Comparison of ENCODE assay signal across 8 mouse cellular contexts in genomic region chr5:77275950-77276349, GRCm38 (mm10). TPM values are rescaled to one million over a fixed set of nuclear protein-coding genes. Genes with fewer than 3 reads are reported as not detected.
DNase-seq lines count a peak whose midpoint lies in the region; ATAC-seq and TF ChIP-seq lines count a peak whose summit lies in the region.

No protein-coding gene starts in this region.

- no peak overlapping the region for H3K9ac ChIP-seq in heart, postnatal 0 days (replicated peaks; ENCODE audit: low read depth, low read length)

- H3K4me2 ChIP-seq in heart, postnatal 0 days (ENCODE audit: low read depth, low read length), result no peak overlapping the region

- 92% methylated on average over 5 of the region's 5 CpGs for WGBS in heart, postnatal 0 days
- 86% methylated on average over 5 of the region's 5 CpGs for WGBS in heart, embryonic 10.5 days

- no peaks in the 10 kb centered on the region for H3K27me3 ChIP-seq in heart, postnatal 0 days (ENCODE audit: control insufficient read depth, insufficient read depth, low read length)
- H3K27me3 ChIP-seq in heart, embryonic 10.5 days (ENCODE audit: insufficient read depth, poor library complexity, severe bottlenecking), result no peaks in the 10 kb centered on the region

- TF ChIP-seq CTCF in heart, postnatal 0 days (IDR thresholded peaks at IDR 0.05; ENCODE audit: low read depth), result peak; percentile 52

- H3K4me1 ChIP-seq in heart, postnatal 0 days (ENCODE audit: control insufficient read depth, insufficient read depth), result no peaks in the 10 kb centered on the region
- H3K4me1 ChIP-seq in heart, embryonic 10.5 days, result peaks cover 5% of the 10 kb centered on the region; the same call in 1 of the 2 replicates

- no peaks in the 10 kb centered on the region for H3K9me3 ChIP-seq in heart, postnatal 0 days (replicated peaks; ENCODE audit: control insufficient read depth, low read length)
- H3K9me3 ChIP-seq in heart, embryonic 10.5 days, result no peaks in the 10 kb centered on the region

- no peak for TF ChIP-seq EP300 in heart, postnatal 0 days (IDR thresholded peaks at IDR 0.05; ENCODE audit: low read depth)

- no peak overlapping the region for H3K27ac ChIP-seq in heart, postnatal 0 days (ENCODE audit: low read depth)
- H3K27ac ChIP-seq in heart, embryonic 10.5 days, result no peak overlapping the region

- H3K4me3 ChIP-seq in heart, postnatal 0 days (ENCODE audit: low read depth, low read length), result no peak overlapping the region
- no peak overlapping the region for H3K4me3 ChIP-seq in heart, embryonic 10.5 days

- DNase-seq in heart, postnatal 0 days (ENCODE audit: low spot score), result no peak
- DNase-seq in heart, embryonic 10.5 days (ENCODE audit: low spot score), result no peak
- DNase-seq in right cerebral cortex, postnatal 4 days, result peak; percentile 41
- no peak for DNase-seq in right cerebral cortex, postnatal 10 days (ENCODE audit: low spot score in 2 of 2)
- peak; percentile 49 for DNase-seq in embryo, embryonic 11 days
- DNase-seq in lung, postnatal 36 days, result peak; percentile 69
- peak; percentile 53 to 64 for DNase-seq in thymus, postnatal 36 days
- DNase-seq in layer of hippocampus, adult 9-11 months, result no peak

- H3K36me3 ChIP-seq in heart, postnatal 0 days (replicated peaks; ENCODE audit: control insufficient read depth, insufficient read depth, low read length), result peaks cover 74% of the 10 kb centered on the region
- H3K36me3 ChIP-seq in heart, embryonic 10.5 days, result peaks cover 97% of the 10 kb centered on the region

- no peak for ATAC-seq in heart, postnatal 0 days (ENCODE audit: insufficient read depth, low read depth)

RNA-seq across cellular contexts. Expression of gene Rest, which starts 10.7 kb away (rescaled TPM):
- total RNA-seq in heart, postnatal 0 days (2014; rRNA removed; ENCODE audit: low replicate concordance), result 20.3 and 23.7 TPM in 2 replicates
- polyA plus RNA-seq in heart, postnatal 0 days (2015; fragmentation: Nextera tagmentation; extraction: Ambion mirVana), result 14.7 and 14.9 TPM in 2 replicates
- polyA plus RNA-seq in heart, embryonic 10.5 days (2016; fragmentation: Nextera tagmentation; extraction: Ambion mirVana), result 23.7 and 30.8 TPM in 2 replicates

RNA-seq across cellular contexts. Expression of gene Noa1, which starts 33.9 kb away (rescaled TPM):
- total RNA-seq in heart, postnatal 0 days (2014; rRNA removed; ENCODE audit: low replicate concordance), result 9.0 and 11.2 TPM in 2 replicates
- polyA plus RNA-seq in heart, postnatal 0 days (2015; fragmentation: Nextera tagmentation; extraction: Ambion mirVana), result 15.6 and 16.1 TPM in 2 replicates
- polyA plus RNA-seq in heart, embryonic 10.5 days (2016; fragmentation: Nextera tagmentation; extraction: Ambion mirVana), result 25.0 and 31.6 TPM in 2 replicates

RNA-seq across cellular contexts. Expression of gene Polr2b, which starts 34.0 kb away (rescaled TPM):
- total RNA-seq in heart, postnatal 0 days (2014; rRNA removed; ENCODE audit: low replicate concordance), result 21.8 and 32.0 TPM in 2 replicates
- polyA plus RNA-seq in heart, postnatal 0 days (2015; fragmentation: Nextera tagmentation; extraction: Ambion mirVana), result 24.0 and 26.4 TPM in 2 replicates
- polyA plus RNA-seq in heart, embryonic 10.5 days (2016; fragmentation: Nextera tagmentation; extraction: Ambion mirVana), result 53.9 and 60.3 TPM in 2 replicates

Comparison
In these comparisons a context has a peak if more than half of its experiments do, and no peak if none do; other contexts are left out.
1. DNase-seq: peak in right cerebral cortex, postnatal 4 days (single experiment), embryo, embryonic 11 days (single experiment), lung, postnatal 36 days (single experiment) and thymus, postnatal 36 days (2 of 2); none in heart, postnatal 0 days (single experiment), heart, embryonic 10.5 days (single experiment), right cerebral cortex, postnatal 10 days (0 of 2) and layer of hippocampus, adult 9-11 months (single experiment).